Mouse (Mus musculus) small intestine, adult 2 months (tissue): Measurements from ENCODE around the gene Grm4.

Source experiments
- CTCF ChIP-seq: fragments of 200-500 bp; IDR thresholded peaks from 2 replicates; pipeline ENCODE4 v1.5.1; 2012; ENCODE audit warnings: low read depth, mild to moderate bottlenecking, control low read depth, inconsistent platforms, low read length, moderate library complexity, mixed read lengths; ENCODE audit not compliant: insufficient replicate concordance, insufficient read length; ENCODE audit errors: extremely low read depth
- POLR2A ChIP-seq: fragments of 200-500 bp; IDR thresholded peaks from 2 replicates; pipeline ENCODE4 v1.6.1; 2012; ENCODE audit warnings: low read depth, mild to moderate bottlenecking, control low read depth, inconsistent platforms, low read length, moderate library complexity

- TF ChIP-seq CTCF (no peak), POLR2A (no peak)
These were observed 2.3 kb downstream of the Grm4 start for GRCm38 (mm10) chr17:27518700-27519595.
